Mouse (Mus musculus) small intestine, adult 2 months (tissue): ENCODE measurements at regions not wholly inside any gene's neighbourhood (a gene's known extent, or its start where the extent isn't known, plus 50 kb on each side); places are given as distances from the start of the nearest gene placed in this dataset.

Experiments used
- CTCF ChIP-seq: fragments of 200-500 bp; IDR thresholded peaks from 2 replicates; pipeline ENCODE4 v1.5.1; 2012; ENCODE audit warnings: low read depth, mild to moderate bottlenecking, control low read depth, inconsistent platforms, low read length, moderate library complexity, mixed read lengths; ENCODE audit not compliant: insufficient replicate concordance, insufficient read length; ENCODE audit errors: extremely low read depth
- POLR2A ChIP-seq: fragments of 200-500 bp; IDR thresholded peaks from 2 replicates; pipeline ENCODE4 v1.6.1; 2012; ENCODE audit warnings: low read depth, mild to moderate bottlenecking, control low read depth, inconsistent platforms, low read length, moderate library complexity

GRCm38 (mm10) chr12:56450261-56450660, 86.4 kb downstream of the Nkx2-1 start:
- TF ChIP-seq POLR2A = no peak
- no peak for TF ChIP-seq CTCF
